Mouse (Mus musculus): Measurements from ENCODE around the gene Agap1. TPM values are rescaled to one million over a fixed set of nuclear protein-coding genes. Genes with fewer than 3 reads are reported as not detected.

Agap1 gene
- polyA plus RNA-seq, 1 experiment from 2014 or later = 11.3 TPM

- ATAC-seq (replicated peaks; ENCODE audit: low FRiP score) = no peak
- Histone ChIP-seq H3K27ac (peak overlapping the region; percentile 1; the same call in 1 of the 2 replicates), H3K27me3 (no peaks in the 10 kb centered on the region), H3K4me3 (replicated peaks) (no peak overlapping the region), H3K4me2 (no peak overlapping the region), H3K36me3 (peaks cover 5% of the 10 kb centered on the region; the same call in 1 of the 2 replicates), H3K4me1 (peaks cover 51% of the 10 kb centered on the region), H3K9me3 (replicated peaks) (0 out of 2 replicates have a peak, but pooled peaks cover 5% of the 10 kb centered on the region), H3K9ac (no peak overlapping the region)
- WGBS = 33% methylated on average over 8 of the region's 8 CpGs
Observed at GRCm38 (mm10) chr1:89463138-89463537, 8.5 kb downstream of the Agap1 start.

GRCm38 (mm10) chr1:89465417-89466002 lies 10.9 kb downstream of the Agap1 start:
- no peak overlapping the region for H3K4me2 ChIP-seq
- H3K9ac ChIP-seq = no peak overlapping the region
- no peaks in the 10 kb centered on the region for H3K9me3 ChIP-seq (replicated peaks)
- ATAC-seq (replicated peaks; ENCODE audit: low FRiP score) = no peak
- H3K4me3 ChIP-seq (replicated peaks) = no peak overlapping the region
- no peaks in the 10 kb centered on the region for H3K27me3 ChIP-seq
- 38% methylated on average over 5 of the region's 5 CpGs for WGBS
- no peak overlapping the region for H3K27ac ChIP-seq
- peaks cover 60% of the 10 kb centered on the region for H3K4me1 ChIP-seq
- H3K36me3 ChIP-seq = no peaks in the 10 kb centered on the region

GRCm38 (mm10) chr1:89467321-89468069 lies 12.9 kb downstream of the Agap1 start:
- H3K27ac ChIP-seq = peak overlapping the region; percentile 81
- H3K36me3 ChIP-seq = no peaks in the 10 kb centered on the region
- no peak overlapping the region for H3K4me3 ChIP-seq (replicated peaks)
- ATAC-seq (replicated peaks; ENCODE audit: low FRiP score) = peak; percentile 67
- H3K27me3 ChIP-seq = no peaks in the 10 kb centered on the region
- no peaks in the 10 kb centered on the region for H3K9me3 ChIP-seq (replicated peaks)
- peak overlapping the region; percentile 33 for H3K4me2 ChIP-seq
- H3K9ac ChIP-seq = no peak overlapping the region
- WGBS = 16% methylated on average over 6 of the region's 6 CpGs
- peaks cover 74% of the 10 kb centered on the region for H3K4me1 ChIP-seq

- no peaks in the 10 kb centered on the region for H3K27me3 ChIP-seq
- H3K9ac ChIP-seq = no peak overlapping the region
- WGBS = 55% methylated on average over 3 of the region's 3 CpGs
- H3K4me2 ChIP-seq = peak overlapping the region; percentile 33; the same call in 1 of the 2 replicates
- H3K4me3 ChIP-seq (replicated peaks) = no peak overlapping the region
- no peaks in the 10 kb centered on the region for H3K9me3 ChIP-seq (replicated peaks)
- H3K36me3 ChIP-seq = no peaks in the 10 kb centered on the region
- H3K4me1 ChIP-seq = peaks cover 74% of the 10 kb centered on the region
- H3K27ac ChIP-seq = peak overlapping the region; percentile 81; the same call in 1 of the 2 replicates
- no peak for ATAC-seq (replicated peaks; ENCODE audit: low FRiP score)
Observed at GRCm38 (mm10) chr1:89468141-89468540, 13.5 kb downstream of the Agap1 start.

- ATAC-seq (replicated peaks; ENCODE audit: low FRiP score) = no peak
- Histone ChIP-seq H3K4me2 (no peak overlapping the region), H3K4me1 (peaks cover 65% of the 10 kb centered on the region), H3K36me3 (no peaks in the 10 kb centered on the region), H3K27ac (no peak overlapping the region), H3K9me3 (replicated peaks) (no peaks in the 10 kb centered on the region), H3K4me3 (replicated peaks) (no peak overlapping the region), H3K9ac (no peak overlapping the region), H3K27me3 (no peaks in the 10 kb centered on the region)
- 68% methylated on average over 4 of the region's 4 CpGs for WGBS
Observed at GRCm38 (mm10) chr1:89471430-89471829, 16.8 kb downstream of the Agap1 start.

- Histone ChIP-seq H3K4me2 (no peak overlapping the region), H3K4me1 (peaks cover 65% of the 10 kb centered on the region), H3K4me3 (replicated peaks) (no peak overlapping the region), H3K27ac (no peak overlapping the region), H3K36me3 (no peaks in the 10 kb centered on the region), H3K9me3 (replicated peaks) (no peaks in the 10 kb centered on the region), H3K27me3 (no peaks in the 10 kb centered on the region), H3K9ac (no peak overlapping the region)
- 63% methylated on average over 9 of the region's 9 CpGs for WGBS
- no peak for ATAC-seq (replicated peaks; ENCODE audit: low FRiP score)
Observed at GRCm38 (mm10) chr1:89471891-89472290, 17.3 kb downstream of the Agap1 start.

GRCm38 (mm10) chr1:89473946-89474345 lies 19.3 kb downstream of the Agap1 start:
- WGBS = 62% methylated on average over 5 of the region's 5 CpGs
- H3K4me2 ChIP-seq = no peak overlapping the region
- H3K27me3 ChIP-seq = no peaks in the 10 kb centered on the region
- H3K9me3 ChIP-seq (replicated peaks) = no peaks in the 10 kb centered on the region
- H3K27ac ChIP-seq = peak overlapping the region; percentile 54
- ATAC-seq (replicated peaks; ENCODE audit: low FRiP score) = 0 out of 2 replicates have a peak, but pooled peaks have one; percentile 22
- peaks cover 47% of the 10 kb centered on the region for H3K4me1 ChIP-seq
- H3K9ac ChIP-seq = no peak overlapping the region
- H3K4me3 ChIP-seq (replicated peaks) = no peak overlapping the region
- H3K36me3 ChIP-seq = no peaks in the 10 kb centered on the region

GRCm38 (mm10) chr1:89474853-89475252 lies 20.2 kb downstream of the Agap1 start:
- 73% methylated on average over 9 of the region's 9 CpGs for WGBS
- ATAC-seq (replicated peaks; ENCODE audit: low FRiP score) = no peak
- H3K9ac ChIP-seq = no peak overlapping the region
- H3K9me3 ChIP-seq (replicated peaks) = no peaks in the 10 kb centered on the region
- H3K4me3 ChIP-seq (replicated peaks) = no peak overlapping the region
- H3K36me3 ChIP-seq = no peaks in the 10 kb centered on the region
- H3K27ac ChIP-seq = no peak overlapping the region
- H3K4me2 ChIP-seq = no peak overlapping the region
- no peaks in the 10 kb centered on the region for H3K27me3 ChIP-seq
- peaks cover 43% of the 10 kb centered on the region for H3K4me1 ChIP-seq

- no peak overlapping the region for H3K4me2 ChIP-seq
- whole genome bisulfite sequencing = 76% methylated on average over 5 of the region's 5 CpGs
- no peak for ATAC-seq (replicated peaks; ENCODE audit: low FRiP score)
- no peaks in the 10 kb centered on the region for H3K27me3 ChIP-seq
- no peak overlapping the region for H3K4me3 ChIP-seq (replicated peaks)
- H3K27ac ChIP-seq = no peak overlapping the region
- no peaks in the 10 kb centered on the region for H3K36me3 ChIP-seq
- H3K4me1 ChIP-seq = peaks cover 43% of the 10 kb centered on the region
- no peak overlapping the region for H3K9ac ChIP-seq
- H3K9me3 ChIP-seq (replicated peaks) = no peaks in the 10 kb centered on the region
Observed at GRCm38 (mm10) chr1:89477033-89477432, 22.4 kb downstream of the Agap1 start.

GRCm38 (mm10) chr1:89478571-89479460 lies 24.2 kb downstream of the Agap1 start:
- 82% methylated on average over 4 of the region's 4 CpGs for WGBS
- no peak for ATAC-seq (replicated peaks; ENCODE audit: low FRiP score)

GRCm38 (mm10) chr1:89481154-89481553 lies 26.5 kb downstream of the Agap1 start:
- 68% methylated on average over 9 of the region's 9 CpGs for WGBS
- H3K4me2 ChIP-seq = no peak overlapping the region
- no peaks in the 10 kb centered on the region for H3K9me3 ChIP-seq (replicated peaks)
- ATAC-seq (replicated peaks; ENCODE audit: low FRiP score) = peak; percentile 50; the same call in 1 of the 2 replicates
- peaks cover 35% of the 10 kb centered on the region for H3K4me1 ChIP-seq
- no peak overlapping the region for H3K9ac ChIP-seq
- H3K27me3 ChIP-seq = no peaks in the 10 kb centered on the region
- no peaks in the 10 kb centered on the region for H3K36me3 ChIP-seq
- 0 out of 2 replicates have a peak overlapping the region, but pooled peaks have one; percentile 15 for H3K27ac ChIP-seq
- no peak overlapping the region for H3K4me3 ChIP-seq (replicated peaks)

More at GRCm38 (mm10) chr1:89478571-89479460, 24.2 kb downstream of the Agap1 start:
- Histone ChIP-seq H3K27ac (no peak overlapping the region), H3K9ac (no peak overlapping the region), H3K4me3 (replicated peaks) (no peak overlapping the region), H3K27me3 (no peaks in the 10 kb centered on the region), H3K4me1 (peaks cover 39% of the 10 kb centered on the region), H3K36me3 (no peaks in the 10 kb centered on the region), H3K4me2 (no peak overlapping the region), H3K9me3 (replicated peaks) (no peaks in the 10 kb centered on the region)
